ENCODE assay signal across 9 mouse cellular contexts in the genomic region with DNA sequence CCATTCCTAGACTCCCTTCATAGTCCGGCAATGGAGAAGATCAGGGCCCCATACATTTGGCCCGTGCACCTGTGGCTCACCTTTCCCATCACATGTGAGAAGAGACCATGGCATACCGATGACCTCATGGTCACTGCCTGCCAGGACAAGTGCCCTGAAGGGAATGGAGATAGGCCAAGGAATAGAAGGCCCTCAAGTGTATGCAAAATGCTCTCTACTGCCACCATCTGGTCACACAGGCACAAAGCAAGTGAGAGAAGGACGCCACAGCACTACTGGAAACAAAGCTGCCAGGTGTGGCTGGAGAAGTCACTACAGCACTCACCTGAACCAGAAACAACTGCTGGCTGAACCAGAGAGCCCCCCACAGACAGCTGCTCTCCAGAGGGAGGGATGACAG. TPM values are rescaled to one million over a fixed set of nuclear protein-coding genes. Genes with fewer than 3 reads are reported as not detected.
DNase-seq lines count a peak whose midpoint lies in the region; ATAC-seq and TF ChIP-seq lines count a peak whose summit lies in the region.
"Had no signal": no experiment of that assay in that cellular context is flagged by ENCODE, and none has a peak within 500 bp of the region (broad histone marks: within the 10 kb centered on the region; RNA-seq: fewer than 3 reads in every experiment).

No protein-coding gene starts in this region.

- H3K4me3 ChIP-seq in heart, embryonic 11.5 days (ENCODE audit: low read depth, low read length) = no peak overlapping the region
- no peak overlapping the region for H3K4me3 ChIP-seq in limb, embryonic 11.5 days (ENCODE audit: low read depth, low read length)
- H3K4me3 ChIP-seq: hindbrain, embryonic 15.5 days had no signal

- peak; percentile 83 for TF ChIP-seq CTCF in brain, embryonic 14.5 days (IDR thresholded peaks at IDR 0.05; ENCODE audit: borderline replicate concordance, extremely low read depth, insufficient read depth, insufficient read length)

- peaks cover 46% of the 10 kb centered on the region for H3K36me3 ChIP-seq in heart, embryonic 11.5 days (ENCODE audit: control insufficient read depth, insufficient read depth, low read length)
- H3K36me3 ChIP-seq in limb, embryonic 11.5 days (ENCODE audit: control insufficient read depth, insufficient read depth, low read length) = peaks cover 31% of the 10 kb centered on the region

- H3K27ac ChIP-seq in heart, embryonic 11.5 days (ENCODE audit: low read depth, low read length) = no peak overlapping the region
- H3K27ac ChIP-seq in limb, embryonic 11.5 days (replicated peaks; ENCODE audit: low read depth, low read length) = no peak overlapping the region
- H3K27ac ChIP-seq: hindbrain, embryonic 15.5 days had no signal

- no peaks in the 10 kb centered on the region for H3K27me3 ChIP-seq in heart, embryonic 11.5 days (ENCODE audit: control insufficient read depth, insufficient read depth, low read length)
- H3K27me3 ChIP-seq in limb, embryonic 11.5 days (ENCODE audit: control insufficient read depth, insufficient read depth, low read length) = no peaks in the 10 kb centered on the region
- H3K27me3 ChIP-seq: hindbrain, embryonic 15.5 days had no signal

- H3K9ac ChIP-seq in heart, embryonic 11.5 days (ENCODE audit: low read depth, low read length) = no peak overlapping the region
- no peak overlapping the region for H3K9ac ChIP-seq in limb, embryonic 11.5 days (ENCODE audit: low read length)
- H3K9ac ChIP-seq: hindbrain, embryonic 15.5 days had no signal

- peaks cover 24% of the 10 kb centered on the region for H3K4me1 ChIP-seq in heart, embryonic 11.5 days (ENCODE audit: control insufficient read depth, insufficient read depth, low read length)
- H3K4me1 ChIP-seq in limb, embryonic 11.5 days (ENCODE audit: control insufficient read depth, insufficient read depth, low read length) = no peaks in the 10 kb centered on the region

- 59% methylated on average over 4 of the region's 4 CpGs for WGBS in heart, embryonic 11.5 days (ENCODE audit: insufficient replicate concordance)
- WGBS in limb, embryonic 11.5 days = 60% methylated on average over 4 of the region's 4 CpGs

- no peak for ATAC-seq in heart, embryonic 11.5 days (replicated peaks; ENCODE audit: insufficient number of reproducible peaks, low FRiP score, low TSS enrichment)
- ATAC-seq in limb, embryonic 11.5 days (ENCODE audit: insufficient number of reproducible peaks, low FRiP score, low TSS enrichment, low read depth) = no peak
- ATAC-seq in monocyte, adult 5-6 weeks (replicated peaks; ENCODE audit: insufficient number of reproducible peaks, low FRiP score, low TSS enrichment, poor library complexity, severe bottlenecking) = peak; percentile 55

- DNase-seq in heart, adult 11 months = peak; percentile 91
- DNase-seq in B cell, adult 2 months = peak; percentile 71 to 72
- DNase-seq in brain, embryonic 14.5 days (ENCODE audit: low read depth) = peak; percentile 61
- peak; percentile 34 for DNase-seq in gastrocnemius, postnatal 25 days
- DNase-seq in limb, embryonic 11.5 days (ENCODE audit: low spot score) = peak; percentile 69
- DNase-seq in layer of hippocampus, postnatal 36 days = no peak

- H3K9me3 ChIP-seq in heart, embryonic 11.5 days (replicated peaks; ENCODE audit: control insufficient read depth, low read length) = no peaks in the 10 kb centered on the region
- H3K9me3 ChIP-seq in limb, embryonic 11.5 days (ENCODE audit: control insufficient read depth, low read length) = no peaks in the 10 kb centered on the region
- H3K9me3 ChIP-seq: hindbrain, embryonic 15.5 days had no signal

- H3K4me2 ChIP-seq in heart, embryonic 11.5 days = no peak overlapping the region
- no peak overlapping the region for H3K4me2 ChIP-seq in limb, embryonic 11.5 days (ENCODE audit: low read depth, severe bottlenecking)
- H3K4me2 ChIP-seq: hindbrain, embryonic 15.5 days had no signal

- TF ChIP-seq POLR2A in brain, embryonic 14.5 days (IDR thresholded peaks at IDR 0.05; ENCODE audit: borderline replicate concordance, extremely low read depth, insufficient read depth, insufficient read length, poor library complexity, severe bottlenecking) = no peak

RNA-seq across cellular contexts. Expression of gene Necap2, which starts 8.4 kb away (rescaled TPM):
- polyA plus RNA-seq in heart, embryonic 11.5 days (2014; fragmentation: Nextera tagmentation; extraction: Ambion mirVana) = 34.4 and 41.9 TPM in 2 replicates
- polyA plus RNA-seq in brain, embryonic 14.5 days (2012; rRNA removed) = 58.5 and 74.2 TPM in 2 replicates
- 10 to 100 TPM; 12.6 to 14.5 TPM for total RNA-seq in gastrocnemius, postnatal 25 days (2021)
- 65.0 and 71.0 TPM in 2 replicates for polyA plus RNA-seq in limb, embryonic 11.5 days (2014; fragmentation: Nextera tagmentation; extraction: Ambion mirVana)
- total RNA-seq in monocyte, adult 5-6 weeks (2017) = 103 to 149 TPM (median 111 TPM) in 3 replicates
- 10 to 100 TPM; 38.5 to 40.5 TPM for total RNA-seq in layer of hippocampus, postnatal 36 days (2021)

RNA-seq across cellular contexts. Expression of gene Crocc, which starts 9.4 kb away (rescaled TPM):
- 4.5 and 4.7 TPM in 2 replicates for polyA plus RNA-seq in heart, embryonic 11.5 days (2014; fragmentation: Nextera tagmentation; extraction: Ambion mirVana)
- polyA plus RNA-seq in brain, embryonic 14.5 days (2012; rRNA removed) = 40.4 and 42.5 TPM in 2 replicates
- total RNA-seq in gastrocnemius, postnatal 25 days (2021) = 1 to 10 TPM; 1.8 to 2.4 TPM
- polyA plus RNA-seq in limb, embryonic 11.5 days (2014; fragmentation: Nextera tagmentation; extraction: Ambion mirVana) = 8.7 and 9.0 TPM in 2 replicates
- total RNA-seq in monocyte, adult 5-6 weeks (2017) = 4.8 to 12.1 TPM (median 8.5 TPM) in 3 replicates
- total RNA-seq in layer of hippocampus, postnatal 36 days (2021) = 10 to 100 TPM; 73.7 to 77.2 TPM

RNA-seq across cellular contexts. Expression of gene Spata21, which starts 18.4 kb away (rescaled TPM):
- polyA plus RNA-seq in heart, embryonic 11.5 days (2014; fragmentation: Nextera tagmentation; extraction: Ambion mirVana) = 0.64 TPM in 1 of 2 replicates, not detected in the other
- polyA plus RNA-seq in brain, embryonic 14.5 days (2012; rRNA removed) = 0.05 TPM in 1 of 2 replicates, not detected in the other
- not detected for total RNA-seq in gastrocnemius, postnatal 25 days (2021)
- polyA plus RNA-seq in limb, embryonic 11.5 days (2014; fragmentation: Nextera tagmentation; extraction: Ambion mirVana) = 0.32 TPM in 1 of 2 replicates, not detected in the other
- not detected in 3 replicates for total RNA-seq in monocyte, adult 5-6 weeks (2017)
- not detected for total RNA-seq in layer of hippocampus, postnatal 36 days (2021)

RNA-seq across cellular contexts. Expression of gene Mfap2, which starts 59.5 kb away (rescaled TPM):
- polyA plus RNA-seq in heart, embryonic 11.5 days (2014; fragmentation: Nextera tagmentation; extraction: Ambion mirVana) = 246 and 248 TPM in 2 replicates
- polyA plus RNA-seq in brain, embryonic 14.5 days (2012; rRNA removed) = 186 and 220 TPM in 2 replicates
- 10 to 100 TPM; 11.9 to 13.3 TPM for total RNA-seq in gastrocnemius, postnatal 25 days (2021)
- 485 and 517 TPM in 2 replicates for polyA plus RNA-seq in limb, embryonic 11.5 days (2014; fragmentation: Nextera tagmentation; extraction: Ambion mirVana)
- total RNA-seq in monocyte, adult 5-6 weeks (2017) = not detected in 3 replicates
- 1 to 10 TPM; 5.7 to 5.8 TPM for total RNA-seq in layer of hippocampus, postnatal 36 days (2021)

Comparison
In these comparisons a context has a peak if more than half of its experiments do, and no peak if none do; other contexts are left out.
1. DNase-seq: peak in heart, adult 11 months (single experiment), B cell, adult 2 months (2 of 2), brain, embryonic 14.5 days (single experiment), gastrocnemius, postnatal 25 days (single experiment) and limb, embryonic 11.5 days (single experiment); none in layer of hippocampus, postnatal 36 days (0 of 2).